9 mouse cellular contexts compared by ENCODE assay signal in genomic region chr8:110950065-110950484, GRCm38 (mm10). TPM values are rescaled to one million over a fixed set of nuclear protein-coding genes. Genes with fewer than 3 reads are reported as not detected.
DNase-seq lines count a peak whose midpoint lies in the region; TF ChIP-seq lines count a peak whose summit lies in the region.
"Had no signal": no experiment of that assay in that cellular context is flagged by ENCODE, and none has a peak within 500 bp of the region (broad histone marks: within the 10 kb centered on the region; RNA-seq: fewer than 3 reads in every experiment).

No protein-coding gene starts in this region.

- H3K27ac ChIP-seq in spleen, adult 2 months (ENCODE audit: insufficient read depth, low read length): peak overlapping the region; percentile 6; the same call in 1 of the 2 replicates
- H3K27ac ChIP-seq in small intestine, adult 2 months (ENCODE audit: insufficient read depth, low read depth, low read length): peak overlapping the region; percentile 32; the same call in 1 of the 2 replicates

- no peak for TF ChIP-seq CTCF in spleen, adult 2 months (IDR thresholded peaks at IDR 0.05; ENCODE audit: extremely low read depth, insufficient read depth, insufficient read length, insufficient replicate concordance)
- no peak for TF ChIP-seq CTCF in small intestine, adult 2 months (IDR thresholded peaks at IDR 0.05; ENCODE audit: extremely low read depth, insufficient read length, insufficient replicate concordance, low read depth, low read length)

- 42% methylated on average over 17 of the region's 17 CpGs for WGBS in spleen, adult 2 months
- 74% methylated on average over 17 of the region's 17 CpGs for WGBS in small intestine, adult 2 months

- H3K4me3 ChIP-seq in spleen, adult 2 months (ENCODE audit: extremely low read depth, insufficient read depth, insufficient read length): peak overlapping the region; percentile 21; the same call in 1 of the 2 replicates
- H3K4me3 ChIP-seq in small intestine, adult 2 months (ENCODE audit: low read depth, low read length): peak overlapping the region; percentile 44
- H3K4me3 ChIP-seq: erythroblast, embryonic 14.5 days had no signal

- no peaks in the 10 kb centered on the region for H3K36me3 ChIP-seq in spleen, adult 2 months (ENCODE audit: control insufficient read depth, insufficient read depth, low read length)
- no peaks in the 10 kb centered on the region for H3K36me3 ChIP-seq in small intestine, adult 2 months (ENCODE audit: control insufficient read depth, insufficient read depth, low read length)

- no peaks in the 10 kb centered on the region for H3K27me3 ChIP-seq in spleen, adult 2 months (ENCODE audit: control insufficient read depth, insufficient read depth, low read length)
- no peaks in the 10 kb centered on the region for H3K27me3 ChIP-seq in small intestine, adult 2 months (ENCODE audit: control insufficient read depth, insufficient read depth, low read length)

- no peak for TF ChIP-seq POLR2A in spleen, adult 2 months (IDR thresholded peaks at IDR 0.05; ENCODE audit: low read depth, low read length)
- TF ChIP-seq POLR2A in small intestine, adult 2 months (IDR thresholded peaks at IDR 0.05; ENCODE audit: low read depth, low read length): no peak

- peak; percentile 33 for DNase-seq in cerebellum, adult 8-10 months
- DNase-seq in cerebellum, postnatal 36 days: no peak
- DNase-seq in spleen, adult 2 months (ENCODE audit: low read depth in 1 of 2, low spot score in 2 of 2): peak in 1 of 2 experiments; percentile 74
- DNase-seq in spleen, postnatal 14 days (ENCODE audit: low spot score in 2 of 2): no peak
- DNase-seq in kidney, postnatal 14 days: peak; percentile 65
- DNase-seq in layer of hippocampus, postnatal 36 days: no peak
- DNase-seq in cerebellum, postnatal 4 days (ENCODE audit: low spot score in 2 of 2): no peak

- peaks cover 5% of the 10 kb centered on the region; the same call in 1 of the 2 replicates for H3K4me1 ChIP-seq in spleen, adult 2 months (ENCODE audit: control insufficient read depth, insufficient read depth, insufficient read length)
- no peaks in the 10 kb centered on the region for H3K4me1 ChIP-seq in small intestine, adult 2 months (ENCODE audit: control insufficient read depth, insufficient read depth, insufficient read length, low read length)

RNA-seq across cellular contexts. Expression of gene St3gal2, which starts 30.4 kb away (rescaled TPM):
- 20.3 and 25.5 TPM in 2 replicates for polyA plus RNA-seq in spleen, adult 2 months (2012; rRNA removed)
- 3.6 and 5.9 TPM in 2 replicates for polyA plus RNA-seq in small intestine, adult 2 months (2012; rRNA removed)
- 10 to 100 TPM; 94.9 to 95.6 TPM for total RNA-seq in layer of hippocampus, postnatal 36 days (2021)

RNA-seq across cellular contexts. Expression of gene Ddx19a, which starts 47.5 kb away (rescaled TPM):
- polyA plus RNA-seq in spleen, adult 2 months (2012; rRNA removed): 16.6 and 23.5 TPM in 2 replicates
- 5.3 and 10.4 TPM in 2 replicates for polyA plus RNA-seq in small intestine, adult 2 months (2012; rRNA removed)
- 10 to 100 TPM; 28.9 to 31.0 TPM for total RNA-seq in layer of hippocampus, postnatal 36 days (2021)

RNA-seq across cellular contexts. Expression of gene Fuk, which starts 47.8 kb away (rescaled TPM):
- 12.9 and 15.6 TPM in 2 replicates for polyA plus RNA-seq in spleen, adult 2 months (2012; rRNA removed)
- polyA plus RNA-seq in small intestine, adult 2 months (2012; rRNA removed): 17.9 and 21.7 TPM in 2 replicates
- 10 to 100 TPM; 20.8 to 24.0 TPM for total RNA-seq in layer of hippocampus, postnatal 36 days (2021)

Comparison
In these comparisons a context has a peak if more than half of its experiments do, and no peak if none do; other contexts are left out.
1. DNase-seq: peak in cerebellum, adult 8-10 months (single experiment) and kidney, postnatal 14 days (single experiment); none in cerebellum, postnatal 36 days (0 of 2), spleen, postnatal 14 days (0 of 2), layer of hippocampus, postnatal 36 days (0 of 2) and cerebellum, postnatal 4 days (0 of 2).